Mouse (Mus musculus): ENCODE measurements at regions not wholly inside any gene's neighbourhood (a gene's known extent, or its start where the extent isn't known, plus 50 kb on each side); places are given as distances from the start of the nearest gene placed in this dataset.

DNA sequence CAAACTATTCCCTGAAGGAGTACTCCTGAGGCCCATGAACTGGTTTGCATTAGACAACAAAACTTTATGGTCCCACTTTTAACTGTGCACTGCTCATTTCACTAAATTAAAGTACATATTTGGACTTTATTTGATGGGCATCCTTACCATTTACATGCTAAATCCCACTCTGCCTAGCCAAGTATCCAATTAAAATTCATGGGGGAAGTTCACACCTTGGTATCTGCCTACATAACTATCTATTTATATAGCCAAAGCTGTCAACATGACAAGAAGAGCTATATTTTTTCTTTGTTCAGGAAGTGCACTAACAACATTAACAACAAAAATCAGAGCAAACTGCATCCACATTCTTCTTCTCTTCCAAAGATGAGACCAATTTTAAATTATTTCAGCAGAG is 317.7 kb upstream of the Nwd2 start:
- Histone ChIP-seq H3K36me3 (ENCODE audit: control insufficient read depth, insufficient read depth, low read length) (no peaks in the 10 kb centered on the region), H3K27ac (ENCODE audit: insufficient read depth, low read depth, low read length) (no peak overlapping the region), H3K4me1 (ENCODE audit: control insufficient read depth, insufficient read depth, low read length) (no peaks in the 10 kb centered on the region), H3K4me3 (ENCODE audit: insufficient read depth, low read depth, low read length) (no peak overlapping the region), H3K27me3 (replicated peaks; ENCODE audit: control insufficient read depth, insufficient read depth, low read length) (no peaks in the 10 kb centered on the region)
- no peak for TF ChIP-seq CTCF (conservative IDR thresholded peaks at IDR 0.05; ENCODE audit: insufficient read depth, insufficient read length, low read depth, low read length)
- no peak for TF ChIP-seq POLR2A (IDR thresholded peaks at IDR 0.05; ENCODE audit: low read depth, low read length)
- no peak for DNase-seq

DNA sequence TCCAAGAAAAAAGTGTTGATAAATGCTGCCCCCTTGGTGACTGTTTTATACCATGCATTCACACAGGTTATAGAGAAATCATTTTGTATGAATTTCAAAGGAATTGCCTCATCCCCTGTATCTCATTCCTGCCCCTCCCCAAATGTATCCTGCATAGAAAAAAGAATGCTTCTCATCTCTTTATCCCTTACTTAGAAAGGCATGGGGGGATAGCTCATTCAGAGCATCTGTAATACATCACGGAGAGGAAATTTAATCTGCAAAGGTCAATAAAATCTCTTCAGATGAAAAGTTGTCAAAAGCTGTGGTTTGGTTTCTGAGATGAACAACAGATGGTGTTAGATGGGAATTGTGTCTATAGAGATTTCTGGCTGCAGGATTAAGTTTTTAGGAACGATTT is 297.8 kb upstream of the Nwd2 start:
- Histone ChIP-seq H3K4me3 (ENCODE audit: insufficient read depth, low read depth, low read length) (no peak overlapping the region), H3K4me1 (ENCODE audit: control insufficient read depth, insufficient read depth, low read length) (no peaks in the 10 kb centered on the region), H3K36me3 (ENCODE audit: control insufficient read depth, insufficient read depth, low read length) (no peaks in the 10 kb centered on the region), H3K27me3 (replicated peaks; ENCODE audit: control insufficient read depth, insufficient read depth, low read length) (no peaks in the 10 kb centered on the region), H3K27ac (ENCODE audit: insufficient read depth, low read depth, low read length) (no peak overlapping the region)
- WGBS: 58% methylated on average over 2 of the region's 2 CpGs
- DNase-seq: no peak
- TF ChIP-seq CTCF (conservative IDR thresholded peaks at IDR 0.05; ENCODE audit: insufficient read depth, insufficient read length, low read depth, low read length): no peak
- TF ChIP-seq POLR2A (IDR thresholded peaks at IDR 0.05; ENCODE audit: low read depth, low read length): no peak

DNA sequence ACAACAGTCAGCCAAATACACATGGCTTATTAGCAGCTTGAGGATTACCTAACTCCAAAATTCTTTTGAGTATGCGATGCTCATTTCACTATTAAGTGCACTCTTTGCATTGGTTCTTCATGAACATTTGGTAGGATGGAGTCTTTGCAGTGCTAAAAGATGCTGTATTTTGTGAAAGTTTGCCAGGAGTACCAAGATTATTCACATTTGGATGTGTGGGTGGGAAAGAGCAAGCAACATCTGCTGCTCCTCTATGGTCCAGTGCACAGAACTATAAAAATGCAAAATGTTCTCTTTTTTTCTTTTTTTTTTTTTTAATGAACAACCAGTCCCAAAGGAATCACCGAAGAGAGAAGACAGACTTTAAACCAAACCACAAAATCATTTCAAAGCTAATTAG is 256.9 kb upstream of the Nwd2 start:
- Histone ChIP-seq H3K4me1 (ENCODE audit: control insufficient read depth, insufficient read depth, low read length) (no peaks in the 10 kb centered on the region), H3K27ac (ENCODE audit: insufficient read depth, low read depth, low read length) (no peak overlapping the region), H3K27me3 (replicated peaks; ENCODE audit: control insufficient read depth, insufficient read depth, low read length) (no peaks in the 10 kb centered on the region), H3K36me3 (ENCODE audit: control insufficient read depth, insufficient read depth, low read length) (no peaks in the 10 kb centered on the region), H3K4me3 (ENCODE audit: insufficient read depth, low read depth, low read length) (no peak overlapping the region)
- TF ChIP-seq POLR2A (IDR thresholded peaks at IDR 0.05; ENCODE audit: low read depth, low read length) (no peak), CTCF (conservative IDR thresholded peaks at IDR 0.05; ENCODE audit: insufficient read depth, insufficient read length, low read depth, low read length) (no peak)
- peak; percentile 1 for DNase-seq
- WGBS: 57% methylated on average over 2 of the region's 2 CpGs

DNA sequence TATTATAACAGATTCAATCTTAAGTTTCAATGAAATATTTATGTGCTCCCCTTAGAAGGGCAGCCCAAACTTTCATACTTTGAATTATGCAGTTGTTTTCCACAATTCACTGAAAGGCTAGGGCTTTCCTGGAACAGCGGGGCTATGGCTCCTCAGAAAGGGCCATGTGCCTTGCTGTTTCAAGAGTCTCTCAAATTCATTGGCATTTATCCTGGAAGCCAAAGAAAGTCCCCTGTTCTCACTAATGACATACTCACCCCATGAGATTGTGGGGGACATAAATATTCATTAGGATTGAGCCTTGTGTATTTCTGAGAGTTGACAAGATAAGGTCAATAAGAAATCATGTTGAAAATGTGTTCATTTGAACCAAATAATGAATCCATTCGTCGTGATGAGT is 250.9 kb upstream of the Nwd2 start:
- Histone ChIP-seq H3K27me3 (replicated peaks; ENCODE audit: control insufficient read depth, insufficient read depth, low read length) (no peaks in the 10 kb centered on the region), H3K36me3 (ENCODE audit: control insufficient read depth, insufficient read depth, low read length) (no peaks in the 10 kb centered on the region), H3K4me3 (ENCODE audit: insufficient read depth, low read depth, low read length) (no peak overlapping the region), H3K4me1 (ENCODE audit: control insufficient read depth, insufficient read depth, low read length) (no peaks in the 10 kb centered on the region), H3K27ac (ENCODE audit: insufficient read depth, low read depth, low read length) (no peak overlapping the region)
- no peak for DNase-seq
- TF ChIP-seq CTCF (conservative IDR thresholded peaks at IDR 0.05; ENCODE audit: insufficient read depth, insufficient read length, low read depth, low read length): no peak
- WGBS: 76% methylated on average over 3 of the region's 3 CpGs

DNA sequence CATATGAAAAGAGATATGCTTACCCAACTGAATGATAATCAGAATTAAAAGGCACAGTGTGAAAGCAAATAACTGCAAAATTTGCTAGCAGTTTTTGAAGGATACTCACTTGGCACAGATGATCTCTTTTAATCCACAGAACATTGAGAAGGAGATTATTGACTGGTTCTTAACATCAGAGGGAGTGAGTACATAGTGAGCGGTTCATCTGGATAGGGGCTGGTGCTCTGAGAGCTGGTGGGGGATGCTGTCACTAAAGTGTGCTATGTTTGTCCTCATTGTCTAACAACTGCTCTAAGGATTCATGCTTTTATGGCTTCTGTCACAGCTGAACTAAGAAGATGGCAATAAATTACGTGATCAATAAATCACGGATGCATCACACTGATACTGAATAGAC is 218.7 kb upstream of the Nwd2 start:
- no peak overlapping the region for H3K4me3 ChIP-seq (ENCODE audit: insufficient read depth, low read depth, low read length)
- no peaks in the 10 kb centered on the region for H3K27me3 ChIP-seq (replicated peaks; ENCODE audit: control insufficient read depth, insufficient read depth, low read length)
- no peak for TF ChIP-seq POLR2A (IDR thresholded peaks at IDR 0.05; ENCODE audit: low read depth, low read length)
- TF ChIP-seq CTCF (conservative IDR thresholded peaks at IDR 0.05; ENCODE audit: insufficient read depth, insufficient read length, low read depth, low read length): no peak
- H3K27ac ChIP-seq (ENCODE audit: insufficient read depth, low read depth, low read length): no peak overlapping the region
- H3K4me1 ChIP-seq (ENCODE audit: control insufficient read depth, insufficient read depth, low read length): no peaks in the 10 kb centered on the region
- no peak for DNase-seq
- 85% methylated on average over 3 of the region's 3 CpGs for WGBS
- H3K36me3 ChIP-seq (ENCODE audit: control insufficient read depth, insufficient read depth, low read length): no peaks in the 10 kb centered on the region

DNA sequence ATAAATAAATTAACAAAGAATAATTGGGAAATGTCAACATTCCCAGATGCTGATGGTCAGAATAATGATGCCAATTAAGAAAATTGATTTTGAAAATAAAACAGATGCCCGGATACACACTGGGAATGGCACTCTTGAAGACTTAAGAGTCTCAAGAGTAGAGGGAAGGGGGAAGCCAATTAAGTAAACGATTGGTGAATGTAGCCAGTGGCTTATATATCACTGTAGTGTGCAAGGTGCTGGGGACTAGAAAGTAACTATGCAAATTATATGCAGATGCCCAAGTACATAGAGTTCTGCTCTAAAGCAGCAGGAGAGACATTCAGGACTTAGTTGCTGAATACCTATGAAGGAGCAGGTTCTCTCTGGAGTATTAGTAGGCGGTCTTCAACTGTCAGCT is 204.5 kb upstream of the Nwd2 start:
- H3K4me3 ChIP-seq (ENCODE audit: insufficient read depth, low read depth, low read length): no peak overlapping the region
- 71% methylated on average over 3 of the region's 3 CpGs for WGBS
- no peak for DNase-seq
- H3K4me1 ChIP-seq (ENCODE audit: control insufficient read depth, insufficient read depth, low read length): no peaks in the 10 kb centered on the region
- no peaks in the 10 kb centered on the region for H3K36me3 ChIP-seq (ENCODE audit: control insufficient read depth, insufficient read depth, low read length)
- H3K27me3 ChIP-seq (replicated peaks; ENCODE audit: control insufficient read depth, insufficient read depth, low read length): no peaks in the 10 kb centered on the region
- H3K27ac ChIP-seq (ENCODE audit: insufficient read depth, low read depth, low read length): no peak overlapping the region
- TF ChIP-seq CTCF (conservative IDR thresholded peaks at IDR 0.05; ENCODE audit: insufficient read depth, insufficient read length, low read depth, low read length) (no peak), POLR2A (IDR thresholded peaks at IDR 0.05; ENCODE audit: low read depth, low read length) (no peak)

DNA sequence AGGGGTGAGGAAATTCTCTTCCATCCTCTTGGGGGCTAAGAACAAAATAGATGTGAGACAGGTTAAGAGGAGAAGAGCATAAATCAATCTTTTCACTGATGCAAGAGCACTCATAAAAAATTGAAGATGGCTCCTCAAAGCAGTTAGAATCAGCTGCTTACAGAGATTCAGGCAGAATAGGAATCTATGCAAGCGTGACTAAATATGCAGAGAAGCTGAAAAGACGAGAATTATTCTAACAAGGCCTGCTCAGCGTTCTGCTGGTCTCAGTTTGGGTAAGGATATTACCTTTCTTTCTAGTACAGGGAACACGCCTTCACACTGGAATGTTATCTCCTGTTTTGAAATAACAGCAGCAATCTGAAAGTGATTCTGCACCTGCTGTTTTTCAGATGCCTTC is 203.7 kb upstream of the Nwd2 start:
- Histone ChIP-seq H3K4me3 (ENCODE audit: insufficient read depth, low read depth, low read length) (no peak overlapping the region), H3K27me3 (replicated peaks; ENCODE audit: control insufficient read depth, insufficient read depth, low read length) (no peaks in the 10 kb centered on the region), H3K36me3 (ENCODE audit: control insufficient read depth, insufficient read depth, low read length) (no peaks in the 10 kb centered on the region), H3K27ac (ENCODE audit: insufficient read depth, low read depth, low read length) (no peak overlapping the region), H3K4me1 (ENCODE audit: control insufficient read depth, insufficient read depth, low read length) (no peaks in the 10 kb centered on the region)
- TF ChIP-seq POLR2A (IDR thresholded peaks at IDR 0.05; ENCODE audit: low read depth, low read length): no peak
- TF ChIP-seq CTCF (conservative IDR thresholded peaks at IDR 0.05; ENCODE audit: insufficient read depth, insufficient read length, low read depth, low read length): no peak
- DNase-seq: no peak
- WGBS: 63% methylated on average over 4 of the region's 4 CpGs
